Mouse (Mus musculus): ENCODE measurements around the gene Plekha3. TPM values are rescaled to one million over a fixed set of nuclear protein-coding genes. Genes with fewer than 3 reads are reported as not detected.

The Plekha3 gene
- polyA plus RNA-seq, 1 experiment from 2014 or later = 12.2 TPM

GRCm38 (mm10) chr2:76672134-76672745 is 2.8 kb upstream of the Plekha3 start:
- peak overlapping the region; percentile 37 for H3K4me3 ChIP-seq (ENCODE audit: low read depth, low read length)
- peaks cover 7% of the 10 kb centered on the region for H3K4me1 ChIP-seq (replicated peaks; ENCODE audit: control insufficient read depth, insufficient read depth, low read length)
- no peaks in the 10 kb centered on the region for H3K9me3 ChIP-seq (ENCODE audit: control insufficient read depth, low read length)
- peak overlapping the region; percentile 64; the same call in 1 of the 2 replicates for H3K27ac ChIP-seq (ENCODE audit: low read depth, low read length)
- H3K4me2 ChIP-seq (replicated peaks; ENCODE audit: low read depth, low read length) = peak overlapping the region; percentile 56
- H3K27me3 ChIP-seq (ENCODE audit: control insufficient read depth, insufficient read depth, low read length) = no peaks in the 10 kb centered on the region
- DNase-seq (ENCODE audit: low spot score) (peak; percentile 36), ATAC-seq (ENCODE audit: low FRiP score) (no peak)
- peak overlapping the region; percentile 70 for H3K9ac ChIP-seq (ENCODE audit: low read depth, low read length)
- H3K36me3 ChIP-seq (ENCODE audit: control insufficient read depth, insufficient read depth, low read length) = no peaks in the 10 kb centered on the region
- 47% methylated on average over 9 of the region's 9 CpGs for WGBS

GRCm38 (mm10) chr2:76672966-76673392 is 2.1 kb upstream of the Plekha3 start, which contains the start of gene Fkbp7:
Fkbp7 (minus strand) TSS chr2:76673116.
- Histone ChIP-seq H3K9me3 (ENCODE audit: control insufficient read depth, low read length) (no peaks in the 10 kb centered on the region), H3K4me3 (ENCODE audit: low read depth, low read length) (peak within 1 kb of the TSS; percentile 37), H3K4me2 (replicated peaks; ENCODE audit: low read depth, low read length) (peak within 1 kb of the TSS; percentile 56), H3K4me1 (replicated peaks; ENCODE audit: control insufficient read depth, insufficient read depth, low read length) (peaks cover 7% of the 10 kb centered on the region), H3K36me3 (ENCODE audit: control insufficient read depth, insufficient read depth, low read length) (no peaks in the 10 kb centered on the region), H3K27ac (ENCODE audit: low read depth, low read length) (peak within 1 kb of the TSS; percentile 64), H3K9ac (ENCODE audit: low read depth, low read length) (peak within 1 kb of the TSS; percentile 70), H3K27me3 (ENCODE audit: control insufficient read depth, insufficient read depth, low read length) (no peaks in the 10 kb centered on the region)
- ATAC-seq (ENCODE audit: low FRiP score) = peak; percentile 93
- 0% methylated on average over 17 of the region's 17 CpGs for WGBS
- peak; percentile 98 for DNase-seq (ENCODE audit: low spot score)

- WGBS = 41% methylated on average over 7 of the region's 7 CpGs
- Histone ChIP-seq H3K27me3 (ENCODE audit: control insufficient read depth, insufficient read depth, low read length) (no peaks in the 10 kb centered on the region), H3K4me1 (replicated peaks; ENCODE audit: control insufficient read depth, insufficient read depth, low read length) (peaks cover 7% of the 10 kb centered on the region), H3K4me3 (ENCODE audit: low read depth, low read length) (peak overlapping the region; percentile 37), H3K4me2 (replicated peaks; ENCODE audit: low read depth, low read length) (peak overlapping the region; percentile 56), H3K9ac (ENCODE audit: low read depth, low read length) (no peak overlapping the region), H3K27ac (ENCODE audit: low read depth, low read length) (peak overlapping the region; percentile 53; the same call in 1 of the 2 replicates), H3K36me3 (ENCODE audit: control insufficient read depth, insufficient read depth, low read length) (no peaks in the 10 kb centered on the region), H3K9me3 (ENCODE audit: control insufficient read depth, low read length) (no peaks in the 10 kb centered on the region)
- ATAC-seq (ENCODE audit: low FRiP score) (no peak), DNase-seq (ENCODE audit: low spot score) (peak; percentile 50)
These were observed 1.5 kb upstream of the Plekha3 start for GRCm38 (mm10) chr2:76673472-76674081.

- Histone ChIP-seq H3K9ac (ENCODE audit: low read depth, low read length) (peak overlapping the region; percentile 84), H3K4me3 (ENCODE audit: low read depth, low read length) (peak overlapping the region; percentile 77), H3K4me2 (replicated peaks; ENCODE audit: low read depth, low read length) (peak overlapping the region; percentile 54), H3K36me3 (ENCODE audit: control insufficient read depth, insufficient read depth, low read length) (no peaks in the 10 kb centered on the region), H3K27ac (ENCODE audit: low read depth, low read length) (peak overlapping the region; percentile 82), H3K9me3 (ENCODE audit: control insufficient read depth, low read length) (no peaks in the 10 kb centered on the region), H3K27me3 (ENCODE audit: control insufficient read depth, insufficient read depth, low read length) (no peaks in the 10 kb centered on the region), H3K4me1 (replicated peaks; ENCODE audit: control insufficient read depth, insufficient read depth, low read length) (peaks cover 7% of the 10 kb centered on the region)
- peak; percentile 61 for ATAC-seq (ENCODE audit: low FRiP score)
- WGBS = under 1% methylated on average over 31 of the region's 44 CpGs
- peak; percentile 65 for DNase-seq (ENCODE audit: low spot score)
These were observed 370 bp downstream of the Plekha3 start for GRCm38 (mm10) chr2:76675451-76675850.

GRCm38 (mm10) chr2:76675949-76676348 is 868 bp downstream of the Plekha3 start:
- H3K9me3 ChIP-seq (ENCODE audit: control insufficient read depth, low read length) = no peaks in the 10 kb centered on the region
- ATAC-seq (ENCODE audit: low FRiP score) = no peak
- no peaks in the 10 kb centered on the region for H3K27me3 ChIP-seq (ENCODE audit: control insufficient read depth, insufficient read depth, low read length)
- peak overlapping the region; percentile 54 for H3K4me2 ChIP-seq (replicated peaks; ENCODE audit: low read depth, low read length)
- no peaks in the 10 kb centered on the region for H3K36me3 ChIP-seq (ENCODE audit: control insufficient read depth, insufficient read depth, low read length)
- H3K4me1 ChIP-seq (replicated peaks; ENCODE audit: control insufficient read depth, insufficient read depth, low read length) = peaks cover 7% of the 10 kb centered on the region
- DNase-seq (ENCODE audit: low spot score) = peak; percentile 28
- peak overlapping the region; percentile 84 for H3K9ac ChIP-seq (ENCODE audit: low read depth, low read length)
- 14% methylated on average over 4 of the region's 4 CpGs for WGBS
- H3K4me3 ChIP-seq (ENCODE audit: low read depth, low read length) = peak overlapping the region; percentile 77
- H3K27ac ChIP-seq (ENCODE audit: low read depth, low read length) = no peak overlapping the region

- no peak for DNase-seq (ENCODE audit: low spot score)
These were observed 1.5 kb downstream of the Plekha3 start for GRCm38 (mm10) chr2:76676401-76677226.

GRCm38 (mm10) chr2:76682301-76682700 is 7.2 kb downstream of the Plekha3 start:
- H3K4me3 ChIP-seq (ENCODE audit: low read depth, low read length) = no peak overlapping the region
- no peak for DNase-seq (ENCODE audit: low spot score)
- 86% methylated on average over 8 of the region's 8 CpGs for WGBS
- peaks cover 8% of the 10 kb centered on the region; the same call in 1 of the 2 replicates for H3K36me3 ChIP-seq (ENCODE audit: control insufficient read depth, insufficient read depth, low read length)
- ATAC-seq (ENCODE audit: low FRiP score) = no peak
- H3K4me2 ChIP-seq (replicated peaks; ENCODE audit: low read depth, low read length) = no peak overlapping the region
- H3K9me3 ChIP-seq (ENCODE audit: control insufficient read depth, low read length) = no peaks in the 10 kb centered on the region
- H3K4me1 ChIP-seq (replicated peaks; ENCODE audit: control insufficient read depth, insufficient read depth, low read length) = no peaks in the 10 kb centered on the region
- no peaks in the 10 kb centered on the region for H3K27me3 ChIP-seq (ENCODE audit: control insufficient read depth, insufficient read depth, low read length)
- no peak overlapping the region for H3K9ac ChIP-seq (ENCODE audit: low read depth, low read length)
- H3K27ac ChIP-seq (ENCODE audit: low read depth, low read length) = no peak overlapping the region

More at GRCm38 (mm10) chr2:76676401-76677226, 1.5 kb downstream of the Plekha3 start:
- H3K4me1 ChIP-seq (replicated peaks; ENCODE audit: control insufficient read depth, insufficient read depth, low read length) = peaks cover 7% of the 10 kb centered on the region
- H3K27me3 ChIP-seq (ENCODE audit: control insufficient read depth, insufficient read depth, low read length) = no peaks in the 10 kb centered on the region
- no peak for ATAC-seq (ENCODE audit: low FRiP score)
- peak overlapping the region; percentile 54 for H3K4me2 ChIP-seq (replicated peaks; ENCODE audit: low read depth, low read length)
- H3K27ac ChIP-seq (ENCODE audit: low read depth, low read length) = no peak overlapping the region
- H3K9ac ChIP-seq (ENCODE audit: low read depth, low read length) = peak overlapping the region; percentile 29
- peak overlapping the region; percentile 77 for H3K4me3 ChIP-seq (ENCODE audit: low read depth, low read length)
- H3K9me3 ChIP-seq (ENCODE audit: control insufficient read depth, low read length) = no peaks in the 10 kb centered on the region
- no peaks in the 10 kb centered on the region for H3K36me3 ChIP-seq (ENCODE audit: control insufficient read depth, insufficient read depth, low read length)
- 71% methylated on average over 13 of the region's 13 CpGs for WGBS

- Histone ChIP-seq H3K9me3 (ENCODE audit: control insufficient read depth, low read length) (no peaks in the 10 kb centered on the region), H3K27ac (ENCODE audit: low read depth, low read length) (no peak overlapping the region), H3K9ac (ENCODE audit: low read depth, low read length) (no peak overlapping the region), H3K4me1 (replicated peaks; ENCODE audit: control insufficient read depth, insufficient read depth, low read length) (no peaks in the 10 kb centered on the region), H3K4me2 (replicated peaks; ENCODE audit: low read depth, low read length) (no peak overlapping the region), H3K27me3 (ENCODE audit: control insufficient read depth, insufficient read depth, low read length) (no peaks in the 10 kb centered on the region), H3K36me3 (ENCODE audit: control insufficient read depth, insufficient read depth, low read length) (peaks cover 8% of the 10 kb centered on the region; the same call in 1 of the 2 replicates), H3K4me3 (ENCODE audit: low read depth, low read length) (no peak overlapping the region)
- DNase-seq (ENCODE audit: low spot score) = no peak
- no peak for ATAC-seq (ENCODE audit: low FRiP score)
- 92% methylated on average over 3 of the region's 3 CpGs for WGBS
These were observed 11.9 kb downstream of the Plekha3 start for GRCm38 (mm10) chr2:76686986-76687385.
